Mouse (Mus musculus): ENCODE results near the gene Otud3. TPM values are rescaled to one million over a fixed set of nuclear protein-coding genes. Genes with fewer than 3 reads are reported as not detected.
"Not testable (repeated sequence)": the region's sequence is repeated elsewhere in the genome, so short reads cannot be mapped to it uniquely, and the experiment has no call there.

The Otud3 gene
- polyA plus RNA-seq, 1 experiment from 2014 or later = 1.9 TPM

DNA sequence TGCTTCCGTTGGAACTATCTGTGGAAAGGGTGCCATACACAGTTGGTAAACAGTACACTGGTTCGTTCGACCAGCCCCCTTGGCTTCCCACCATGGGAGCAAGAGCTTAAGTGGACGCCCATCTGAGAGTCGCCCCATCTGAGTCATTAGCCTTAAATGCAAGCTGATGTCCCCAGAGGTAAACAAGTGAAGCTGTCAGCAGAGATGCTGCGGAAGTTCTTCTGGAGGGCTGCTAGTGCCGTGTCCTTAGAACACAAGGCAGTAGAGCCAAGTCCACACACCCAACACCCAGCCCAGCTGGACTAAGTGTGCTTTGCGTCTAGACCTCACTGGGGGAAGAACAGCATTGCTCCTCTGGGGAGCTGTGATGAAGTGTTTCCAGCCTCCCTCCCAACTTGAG, 24.1 kb downstream of the Otud3 start:
- no peak overlapping the region for H3K27ac ChIP-seq
- no peaks in the 10 kb centered on the region for H3K4me1 ChIP-seq (replicated peaks)
- no peak overlapping the region for H3K9ac ChIP-seq
- ATAC-seq (ENCODE audit: low read depth) (no peak), DNase-seq (no peak)
- no peak overlapping the region for H3K4me3 ChIP-seq (replicated peaks)
- no peak overlapping the region for H3K4me2 ChIP-seq
- H3K36me3 ChIP-seq = no peaks in the 10 kb centered on the region
- H3K9me3 ChIP-seq (replicated peaks) = no peaks in the 10 kb centered on the region
- 67% methylated on average over 8 of the region's 8 CpGs for WGBS (ENCODE audit: insufficient replicate concordance)
- H3K27me3 ChIP-seq = no peaks in the 10 kb centered on the region

DNA sequence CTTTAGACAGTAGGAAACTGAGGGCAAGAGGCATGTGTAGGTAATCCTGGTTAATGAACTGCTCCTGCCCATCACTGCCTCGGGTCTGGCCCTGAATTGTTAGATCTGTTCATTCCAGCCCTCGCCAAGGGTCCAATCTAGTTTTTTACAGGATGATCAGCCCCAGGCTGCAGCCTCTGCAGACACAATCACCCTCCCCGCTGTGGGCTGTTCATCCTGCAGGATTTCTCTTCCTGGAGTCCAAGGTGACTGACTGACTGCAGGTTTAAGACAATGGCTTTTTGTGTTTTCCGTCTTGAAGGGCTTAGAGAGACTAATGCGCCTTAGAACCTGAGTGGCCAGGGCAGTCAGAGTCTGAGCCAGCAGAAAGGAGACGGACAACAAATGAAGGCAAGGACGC, 24.6 kb downstream of the Otud3 start:
- 63% methylated on average over 7 of the region's 7 CpGs for WGBS (ENCODE audit: insufficient replicate concordance)
- no peak overlapping the region for H3K9ac ChIP-seq
- H3K4me1 ChIP-seq (replicated peaks) = no peaks in the 10 kb centered on the region
- no peak for DNase-seq
- ATAC-seq (ENCODE audit: low read depth) = no peak
- H3K27ac ChIP-seq = no peak overlapping the region
- H3K36me3 ChIP-seq = no peaks in the 10 kb centered on the region
- H3K4me3 ChIP-seq (replicated peaks) = no peak overlapping the region
- H3K27me3 ChIP-seq = no peaks in the 10 kb centered on the region
- H3K4me2 ChIP-seq = no peak overlapping the region
- H3K9me3 ChIP-seq (replicated peaks) = no peaks in the 10 kb centered on the region

DNA sequence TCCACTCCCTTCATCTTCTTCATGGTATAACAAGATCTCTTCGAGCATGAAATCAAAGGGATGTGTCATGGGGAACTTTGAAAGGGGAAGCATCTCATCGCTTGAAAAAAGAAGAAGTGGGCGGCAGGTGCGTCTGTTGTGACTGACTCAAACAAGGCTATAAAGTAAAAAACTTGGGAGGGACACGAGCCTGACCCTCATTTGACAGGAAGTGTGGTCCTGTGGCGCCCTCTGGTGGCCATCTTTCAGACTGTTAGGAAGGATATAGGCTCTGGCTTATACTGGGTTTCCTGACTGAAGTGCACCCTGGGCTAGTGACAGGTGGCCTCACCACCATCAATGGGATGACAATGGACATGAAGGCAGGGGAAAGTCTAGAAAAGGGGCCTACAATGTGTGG, 29.5 kb downstream of the Otud3 start:
- no peak overlapping the region for H3K4me3 ChIP-seq (replicated peaks)
- 4% methylated on average over 6 of the region's 6 CpGs for WGBS (ENCODE audit: insufficient replicate concordance)
- peaks cover 6% of the 10 kb centered on the region for H3K27me3 ChIP-seq
- H3K9me3 ChIP-seq (replicated peaks) = no peaks in the 10 kb centered on the region
- H3K4me2 ChIP-seq = no peak overlapping the region
- H3K36me3 ChIP-seq = no peaks in the 10 kb centered on the region
- ATAC-seq (ENCODE audit: low read depth) (no peak), DNase-seq (peak; percentile 55)
- H3K27ac ChIP-seq = no peak overlapping the region
- no peaks in the 10 kb centered on the region for H3K4me1 ChIP-seq (replicated peaks)
- no peak overlapping the region for H3K9ac ChIP-seq

DNA sequence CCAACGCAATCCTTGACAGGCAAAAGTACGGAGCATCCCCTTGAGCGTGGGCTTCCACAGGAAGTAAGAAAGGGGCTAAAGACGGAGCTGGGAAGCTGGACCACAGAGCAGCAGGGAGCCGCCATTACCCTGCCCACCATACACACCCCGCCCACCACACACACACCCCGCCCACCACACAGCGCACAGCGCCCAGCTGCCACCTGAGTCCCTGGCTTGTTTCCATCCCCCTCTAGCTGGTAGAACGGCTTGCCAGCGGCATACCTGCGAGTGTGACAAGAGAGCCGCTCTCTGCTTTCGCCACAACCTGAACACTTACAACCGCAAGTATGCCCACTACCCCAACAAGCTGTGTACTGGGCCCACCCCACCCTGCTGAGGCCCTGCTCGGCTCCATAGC, 31.6 kb downstream of the Otud3 start:
- H3K27me3 ChIP-seq = peaks cover 6% of the 10 kb centered on the region
- no peaks in the 10 kb centered on the region for H3K4me1 ChIP-seq (replicated peaks)
- no peaks in the 10 kb centered on the region for H3K9me3 ChIP-seq (replicated peaks)
- 11% methylated on average over 16 of the region's 16 CpGs for WGBS (ENCODE audit: insufficient replicate concordance)
- no peak overlapping the region for H3K4me3 ChIP-seq (replicated peaks)
- DNase-seq (no peak), ATAC-seq (ENCODE audit: low read depth) (no peak)
- H3K27ac ChIP-seq = no peak overlapping the region
- H3K36me3 ChIP-seq = no peaks in the 10 kb centered on the region
- H3K4me2 ChIP-seq = no peak overlapping the region
- no peak overlapping the region for H3K9ac ChIP-seq

DNA sequence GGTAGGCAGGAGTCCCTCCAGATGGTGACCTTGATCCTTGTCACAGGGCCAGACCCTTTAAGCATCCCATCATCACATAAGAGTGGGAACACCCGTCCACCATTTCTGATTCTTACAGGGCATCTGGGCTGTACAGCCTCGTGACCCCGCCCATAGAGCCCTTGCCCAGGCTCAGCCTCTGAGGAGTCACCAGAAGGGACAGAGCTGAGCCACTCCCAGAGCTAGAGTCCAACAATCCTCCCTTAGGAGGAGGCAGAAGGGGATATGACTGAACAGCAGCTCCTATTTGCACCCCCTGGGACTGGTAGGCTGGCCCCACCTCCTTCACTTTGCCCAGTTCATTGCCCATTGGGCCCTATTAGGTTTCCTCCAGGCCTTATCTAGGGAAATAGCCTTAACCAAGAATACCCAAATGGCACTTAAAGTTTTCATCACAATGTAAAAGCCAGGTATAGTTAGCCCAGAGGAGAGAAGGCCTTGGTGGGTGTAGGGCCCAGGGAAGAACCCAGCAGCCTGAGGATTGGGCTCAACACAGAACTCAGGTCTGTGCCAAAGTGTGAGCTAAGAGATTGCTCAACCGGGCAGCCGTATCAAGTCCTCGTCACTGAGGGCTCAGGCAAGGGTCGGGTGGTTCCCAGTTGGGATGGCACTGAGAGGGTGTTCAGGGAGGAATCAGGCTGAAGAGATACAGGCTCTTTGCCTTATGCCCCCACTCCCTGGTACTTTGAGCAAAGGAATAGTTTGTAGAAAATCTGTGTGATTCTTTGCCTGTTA, 32.7 kb downstream of the Otud3 start:
- no peak for ATAC-seq (ENCODE audit: low read depth)
- no peak for DNase-seq
- WGBS (ENCODE audit: insufficient replicate concordance) = 67% methylated on average over 7 of the region's 7 CpGs
- Histone ChIP-seq H3K9ac (no peak overlapping the region), H3K4me2 (no peak overlapping the region), H3K27me3 (peaks cover 6% of the 10 kb centered on the region), H3K4me3 (replicated peaks) (no peak overlapping the region), H3K9me3 (replicated peaks) (no peaks in the 10 kb centered on the region), H3K4me1 (replicated peaks) (no peaks in the 10 kb centered on the region), H3K36me3 (no peaks in the 10 kb centered on the region), H3K27ac (no peak overlapping the region)

DNA sequence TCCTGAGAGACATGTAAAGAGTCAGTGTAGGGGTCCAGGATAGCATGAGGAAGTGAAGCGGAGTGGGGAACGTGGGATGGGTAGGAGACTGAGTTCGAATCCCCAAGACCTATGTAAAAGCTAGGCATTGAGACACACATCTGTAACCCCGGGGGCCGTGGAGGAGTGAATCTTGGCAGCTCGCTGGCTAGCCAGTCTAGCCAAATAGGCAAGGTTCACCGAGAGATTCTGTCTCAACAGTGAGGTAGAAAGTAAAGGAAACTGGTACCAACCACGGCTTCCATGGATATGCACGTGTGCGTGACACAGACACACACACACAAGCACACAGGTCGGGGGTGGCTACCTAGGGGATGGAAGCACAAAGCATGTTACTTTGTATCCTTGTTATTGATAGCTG, 33.9 kb downstream of the Otud3 start:
- Histone ChIP-seq H3K4me2 (no peak overlapping the region), H3K27ac (no peak overlapping the region), H3K36me3 (no peaks in the 10 kb centered on the region), H3K4me3 (replicated peaks) (no peak overlapping the region), H3K9ac (no peak overlapping the region), H3K4me1 (replicated peaks) (no peaks in the 10 kb centered on the region), H3K9me3 (replicated peaks) (no peaks in the 10 kb centered on the region), H3K27me3 (peaks cover 6% of the 10 kb centered on the region)
- ATAC-seq (ENCODE audit: low read depth) = no peak
- DNase-seq = no peak
- WGBS (ENCODE audit: insufficient replicate concordance) = 72% methylated on average over 11 of the region's 11 CpGs

DNA sequence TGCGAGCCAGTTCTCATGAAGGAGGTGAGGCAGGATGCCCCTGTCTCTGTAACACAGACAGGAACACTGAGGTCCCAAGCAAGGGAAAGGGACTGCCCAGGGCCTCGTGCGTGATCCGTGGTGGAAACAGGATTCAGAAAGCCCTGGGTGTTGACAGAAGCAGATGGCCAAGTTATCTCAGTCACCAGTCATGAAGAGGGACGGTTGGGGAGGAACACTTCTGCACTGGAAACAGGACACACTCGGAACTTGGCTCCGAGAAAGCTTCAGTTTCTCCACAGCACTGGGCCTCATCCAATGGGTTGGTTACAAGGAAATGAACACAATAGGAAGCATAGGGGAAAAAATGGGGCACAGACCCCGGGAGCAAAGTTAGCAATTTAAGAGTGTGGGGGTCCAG, 35.0 kb downstream of the Otud3 start:
- Histone ChIP-seq H3K4me2 (no peak overlapping the region), H3K9me3 (replicated peaks) (no peaks in the 10 kb centered on the region), H3K36me3 (no peaks in the 10 kb centered on the region), H3K27ac (no peak overlapping the region), H3K4me1 (replicated peaks) (no peaks in the 10 kb centered on the region), H3K9ac (no peak overlapping the region), H3K27me3 (peaks cover 6% of the 10 kb centered on the region), H3K4me3 (replicated peaks) (no peak overlapping the region)
- ATAC-seq (ENCODE audit: low read depth) (no peak), DNase-seq (no peak)
- 35% methylated on average over 8 of the region's 8 CpGs for WGBS (ENCODE audit: insufficient replicate concordance)

DNA sequence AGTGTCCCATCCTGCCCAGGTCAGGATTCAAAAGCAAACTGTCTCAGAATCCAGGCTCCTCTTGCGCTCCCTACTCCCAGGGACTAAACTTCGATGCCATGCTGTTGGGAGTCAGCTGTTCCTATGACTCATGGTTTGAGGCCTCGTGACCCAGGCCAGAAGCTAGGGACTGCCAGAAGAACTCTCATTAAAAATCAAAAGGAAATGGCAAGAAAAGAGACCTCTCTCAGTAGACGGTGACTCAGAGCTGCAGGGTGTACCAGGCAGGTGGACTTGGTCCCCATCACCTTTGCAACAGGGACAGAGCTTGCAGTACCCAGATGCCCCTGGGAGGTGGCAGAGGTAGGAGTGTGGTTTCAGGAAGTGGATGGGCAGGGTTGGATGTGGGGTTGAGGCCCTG, 36.0 kb downstream of the Otud3 start, which contains the start of gene Pla2g2e:
TSS of gene Pla2g2e (plus strand) at position 212 of the 400 bp plus-strand sequence.
- H3K27me3 ChIP-seq = peaks cover 6% of the 10 kb centered on the region
- no peak within 1 kb of the TSS for H3K27ac ChIP-seq
- no peaks in the 10 kb centered on the region for H3K36me3 ChIP-seq
- 59% methylated on average over 4 of the region's 4 CpGs for WGBS (ENCODE audit: insufficient replicate concordance)
- H3K4me1 ChIP-seq (replicated peaks) = no peaks in the 10 kb centered on the region
- H3K9ac ChIP-seq = no peak within 1 kb of the TSS
- DNase-seq = no peak
- ATAC-seq (ENCODE audit: low read depth) = no peak
- H3K9me3 ChIP-seq (replicated peaks) = no peaks in the 10 kb centered on the region
- H3K4me2 ChIP-seq = no peak within 1 kb of the TSS
- H3K4me3 ChIP-seq (replicated peaks) = no peak within 1 kb of the TSS

DNA sequence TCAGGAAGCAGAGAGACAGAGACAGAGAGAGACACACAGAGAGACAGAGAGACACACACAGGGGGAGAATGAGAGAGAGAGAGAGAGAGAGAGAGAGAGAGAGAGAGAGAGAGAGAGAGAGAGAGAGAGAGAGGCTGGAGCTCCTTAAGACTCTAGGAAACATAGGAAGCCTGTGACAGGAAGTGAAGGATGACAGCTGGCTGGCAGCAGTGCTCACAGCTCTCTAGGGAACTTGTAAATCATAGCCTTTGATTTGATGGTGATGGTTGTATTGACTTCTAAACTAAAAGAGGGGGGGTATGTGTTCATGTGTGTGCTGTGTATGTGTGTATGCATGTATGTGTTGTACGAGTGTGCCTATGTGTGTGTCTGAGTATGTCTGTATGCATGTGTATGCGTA, 37.8 kb downstream of the Otud3 start:
- H3K4me1 ChIP-seq (replicated peaks) = no peaks in the 10 kb centered on the region

DNA sequence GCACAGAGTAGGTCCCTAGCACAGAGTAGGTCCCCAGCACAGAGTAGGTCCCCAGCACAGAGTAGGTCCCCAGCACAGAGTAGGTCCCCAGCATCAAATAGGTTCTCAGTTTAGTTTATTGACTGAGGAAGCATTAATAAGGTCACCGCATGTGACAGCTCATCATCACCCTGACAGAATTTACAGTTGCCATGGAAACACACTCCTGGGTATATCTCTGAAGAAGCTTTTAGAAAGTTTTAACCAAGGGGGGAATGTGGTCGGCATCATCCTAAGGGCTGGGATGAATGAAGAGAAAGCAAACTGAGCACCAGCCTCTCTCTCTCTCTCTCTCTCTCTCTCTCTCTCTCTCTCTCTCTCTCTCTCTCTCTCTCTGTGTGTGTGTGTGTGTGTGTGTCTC, 38.5 kb downstream of the Otud3 start:
- not testable (repeated sequence) for DNase-seq; H3K4me3 ChIP-seq (replicated peaks); H3K36me3 ChIP-seq; H3K9me3 ChIP-seq (replicated peaks); H3K4me1 ChIP-seq (replicated peaks); H3K4me2 ChIP-seq; H3K27me3 ChIP-seq; ATAC-seq (ENCODE audit: low read depth); H3K27ac ChIP-seq; H3K9ac ChIP-seq
- 64% methylated on average over 2 of the region's 2 CpGs for WGBS (ENCODE audit: insufficient replicate concordance)

More for the DNA sequence above, 37.8 kb downstream of the Otud3 start:
- Histone ChIP-seq H3K36me3 (no peaks in the 10 kb centered on the region), H3K27me3 (peaks cover 2% of the 10 kb centered on the region; the same call in 1 of the 2 replicates), H3K9me3 (replicated peaks) (no peaks in the 10 kb centered on the region), H3K4me2 (no peak overlapping the region), H3K4me3 (replicated peaks) (no peak overlapping the region), H3K27ac (no peak overlapping the region), H3K9ac (no peak overlapping the region)
- DNase-seq (no peak), ATAC-seq (ENCODE audit: low read depth) (no peak)
- 69% methylated on average over 2 of the region's 2 CpGs for WGBS (ENCODE audit: insufficient replicate concordance)

DNA sequence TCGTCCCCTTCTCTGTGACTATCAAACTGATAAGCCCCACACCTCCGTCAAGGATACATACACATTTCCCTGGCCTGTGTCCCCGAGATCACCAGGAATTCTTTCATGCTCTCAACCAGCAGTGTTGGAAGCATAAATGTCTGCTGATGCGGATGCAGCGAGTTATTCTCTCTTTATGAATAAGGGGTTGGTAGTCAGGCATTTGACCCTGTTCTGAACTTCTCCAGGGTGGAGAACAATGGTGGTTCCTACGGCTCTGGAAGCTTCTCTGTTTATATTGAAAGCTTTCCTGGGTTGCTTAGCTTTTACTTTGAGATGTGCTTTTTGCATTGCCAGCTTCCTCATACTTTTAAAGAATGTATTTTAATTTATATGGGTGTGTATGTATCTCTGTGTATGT, 39.9 kb downstream of the Otud3 start, which contains the start of gene Gm13030:
TSS of gene Gm13030 (minus strand) at position 101 of the 400 bp plus-strand sequence.
- Histone ChIP-seq H3K36me3 (no peaks in the 10 kb centered on the region), H3K27ac (no peak within 1 kb of the TSS), H3K9me3 (replicated peaks) (no peaks in the 10 kb centered on the region), H3K4me1 (replicated peaks) (no peaks in the 10 kb centered on the region), H3K4me2 (no peak within 1 kb of the TSS), H3K27me3 (no peaks in the 10 kb centered on the region), H3K9ac (no peak within 1 kb of the TSS), H3K4me3 (replicated peaks) (no peak within 1 kb of the TSS)
- DNase-seq (no peak), ATAC-seq (ENCODE audit: low read depth) (no peak)
- WGBS (ENCODE audit: insufficient replicate concordance) = 65% methylated on average over 6 of the region's 6 CpGs

DNA sequence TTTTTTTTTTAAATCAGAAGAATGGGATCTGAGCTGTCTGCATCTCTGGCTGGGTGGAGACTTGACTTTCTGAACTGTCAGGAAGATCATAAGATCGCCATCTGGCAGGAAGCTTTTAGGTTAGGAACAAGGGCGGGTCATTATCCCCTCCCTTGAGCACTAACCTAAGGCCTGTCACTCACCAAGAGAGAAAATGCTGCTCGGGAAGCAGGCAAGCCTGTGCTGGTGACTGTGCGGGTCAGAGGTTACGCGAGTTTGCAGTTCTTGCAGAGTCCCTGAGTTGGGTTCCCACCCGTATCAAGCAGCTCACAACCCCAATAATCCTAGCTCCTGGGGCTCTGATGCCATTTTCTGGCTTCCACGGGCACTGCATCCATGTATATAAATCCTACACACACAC, 45.1 kb downstream of the Otud3 start:
- DNase-seq (no peak), ATAC-seq (ENCODE audit: low read depth) (no peak)
- 43% methylated on average over 8 of the region's 8 CpGs for WGBS (ENCODE audit: insufficient replicate concordance)
- Histone ChIP-seq H3K4me3 (replicated peaks) (no peak overlapping the region), H3K4me2 (no peak overlapping the region), H3K4me1 (replicated peaks) (no peaks in the 10 kb centered on the region), H3K27ac (no peak overlapping the region), H3K36me3 (no peaks in the 10 kb centered on the region), H3K9me3 (replicated peaks) (no peaks in the 10 kb centered on the region), H3K9ac (no peak overlapping the region), H3K27me3 (0 out of 2 replicates have a peak, but pooled peaks cover 9% of the 10 kb centered on the region)
